Mouse (Mus musculus) naive thymus-derived CD4-positive, alpha-beta T cell, adult 2 months (primary cell): Measurements from ENCODE around the gene Lpar3.

Experiments used
- DNase-seq: peaks from one replicate; pipeline ENCODE4 v3.0.0-alpha.2; 2011; ENCODE audit warnings: low read depth

Gene Lpar3

DNA sequence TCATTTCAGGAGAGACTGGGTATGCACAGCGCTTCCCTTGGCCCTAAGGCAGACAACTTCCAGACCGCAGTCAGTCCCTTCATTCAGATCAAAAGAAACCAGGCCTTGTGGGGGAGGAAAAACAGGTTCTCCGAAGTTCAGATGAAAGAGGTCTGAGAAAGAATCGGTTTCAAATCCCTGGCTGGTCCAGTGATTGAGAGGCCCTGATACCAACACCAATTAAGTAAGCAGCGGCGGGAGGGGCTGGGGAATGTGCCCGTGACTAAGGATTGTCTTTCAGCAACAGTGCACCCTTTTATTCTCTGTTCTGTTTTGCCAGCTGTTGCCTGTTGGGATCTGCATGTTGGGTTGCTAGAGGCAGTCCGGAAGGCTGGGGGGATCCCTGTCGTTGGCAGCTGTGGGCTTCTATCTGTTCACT is 90.4 kb downstream of the Lpar3 start:
- DNase-seq: no peak

DNA sequence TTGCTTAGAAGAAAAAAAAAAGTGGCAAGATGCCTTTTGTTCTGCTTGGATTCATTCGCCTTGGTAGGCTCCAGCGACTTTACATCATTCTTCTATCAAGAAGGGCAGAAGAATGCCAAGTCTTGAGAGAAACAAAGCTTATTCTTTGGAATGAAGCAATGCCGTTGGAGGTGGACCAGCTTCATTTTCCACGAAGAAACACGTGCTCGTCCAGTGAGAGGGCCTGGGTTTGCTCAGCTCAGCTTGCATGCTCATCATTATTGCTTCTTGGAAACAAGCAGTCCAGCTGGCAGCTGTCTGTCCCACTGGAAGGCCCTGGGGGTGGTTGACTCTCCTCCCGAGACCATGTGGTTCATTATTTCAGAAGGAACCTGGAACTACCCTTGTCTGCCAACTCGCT is 94.7 kb downstream of the Lpar3 start:
- no peak for DNase-seq

DNA sequence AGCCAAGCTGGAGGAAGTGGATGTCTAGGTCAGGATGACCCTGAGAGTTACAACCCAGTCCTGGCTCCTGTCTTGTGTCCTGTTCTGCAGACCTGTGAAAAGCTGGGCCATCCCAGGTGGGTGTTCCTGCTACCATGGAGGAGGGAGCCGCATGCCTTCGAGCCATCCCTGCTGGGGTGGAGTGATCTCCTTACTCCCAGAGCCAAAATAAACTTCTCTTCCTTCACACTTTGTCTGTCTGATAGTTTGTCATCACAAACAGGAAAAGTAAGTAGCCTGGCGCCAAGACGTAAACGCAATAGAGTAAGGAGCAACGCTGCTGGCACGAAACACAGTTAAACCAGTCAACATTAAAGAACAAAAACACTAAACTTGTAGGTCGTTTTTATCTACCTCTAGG is 95.5 kb downstream of the Lpar3 start:
- no peak for DNase-seq

DNA sequence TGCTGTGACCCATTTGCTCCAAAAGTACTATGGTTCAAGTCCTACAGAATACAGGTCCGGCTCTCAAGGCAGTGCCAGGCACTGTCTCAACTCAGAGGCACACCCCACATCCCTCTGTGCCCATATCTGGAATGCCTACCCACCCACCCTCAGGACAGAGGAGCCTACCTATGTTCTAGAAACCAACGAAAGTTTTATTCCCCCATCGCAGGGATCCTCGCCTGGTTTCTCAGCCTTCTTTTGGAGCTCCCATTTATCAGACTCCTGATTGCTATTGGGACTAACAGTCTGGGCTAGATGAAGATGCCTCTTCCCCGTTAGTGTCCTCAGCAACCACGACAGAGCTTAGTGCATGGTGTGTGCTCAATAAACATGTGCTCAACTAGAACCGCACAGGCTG is 96.6 kb downstream of the Lpar3 start:
- no peak for DNase-seq

DNA sequence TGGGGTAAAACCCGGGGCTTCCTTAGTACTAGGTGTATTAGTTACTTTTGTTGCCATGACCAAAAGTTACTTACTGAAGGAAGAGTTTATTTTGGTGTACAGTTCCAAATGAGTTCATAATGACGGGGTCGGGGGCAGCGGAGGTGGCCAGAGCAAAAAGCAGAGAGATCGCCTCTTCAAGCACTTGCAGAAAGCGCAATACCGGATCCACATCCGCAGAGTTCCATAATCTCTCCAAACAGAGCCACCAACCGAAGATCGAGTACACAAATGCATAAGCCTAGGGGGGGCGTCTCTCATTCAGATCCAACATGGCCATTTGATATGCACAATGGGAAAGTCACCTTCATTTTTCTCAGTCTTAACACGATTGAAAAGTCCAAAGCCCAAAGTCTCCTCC is 97.1 kb downstream of the Lpar3 start:
- DNase-seq: no peak

DNA sequence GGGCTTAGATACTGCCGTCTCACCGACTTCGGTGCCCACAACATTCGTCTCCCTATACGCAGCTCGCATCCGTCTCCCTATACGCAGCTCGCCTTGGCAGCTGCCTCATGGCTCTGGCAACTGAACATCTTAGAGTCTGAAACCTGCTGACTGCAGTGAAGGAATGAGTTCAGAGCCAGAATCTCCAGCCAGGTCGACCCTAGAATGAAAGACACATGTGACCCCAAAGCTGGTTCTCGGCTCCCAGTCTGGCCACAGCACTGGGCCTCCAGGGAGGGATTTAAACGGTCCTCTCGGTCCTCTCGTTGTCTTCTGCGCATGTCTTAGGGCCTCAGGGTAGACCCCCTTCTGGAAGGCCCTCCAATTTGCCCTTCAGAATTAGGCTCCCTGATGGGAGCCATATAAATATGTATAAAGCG is 97.8 kb downstream of the Lpar3 start:
- no peak for DNase-seq

DNA sequence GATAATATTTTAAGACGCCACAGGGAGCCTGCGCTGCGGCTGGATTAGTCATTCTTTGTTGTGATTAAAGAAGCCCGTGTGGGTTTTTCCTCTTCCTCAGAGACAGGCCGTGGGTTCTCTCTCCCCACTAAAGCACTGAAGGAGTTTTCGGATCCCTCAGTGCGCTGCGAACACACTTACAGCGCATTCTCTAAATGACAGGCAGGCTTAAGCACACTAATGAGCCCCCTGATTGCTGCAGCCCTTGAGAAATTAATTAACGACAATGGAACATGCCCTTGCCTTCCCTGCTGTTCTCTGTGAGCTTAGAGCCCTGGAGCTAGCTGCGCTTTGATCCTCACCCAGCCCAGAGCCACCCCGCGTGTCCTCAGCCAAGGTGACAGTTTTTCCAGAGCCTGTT is 98.2 kb downstream of the Lpar3 start:
- DNase-seq: no peak

DNA sequence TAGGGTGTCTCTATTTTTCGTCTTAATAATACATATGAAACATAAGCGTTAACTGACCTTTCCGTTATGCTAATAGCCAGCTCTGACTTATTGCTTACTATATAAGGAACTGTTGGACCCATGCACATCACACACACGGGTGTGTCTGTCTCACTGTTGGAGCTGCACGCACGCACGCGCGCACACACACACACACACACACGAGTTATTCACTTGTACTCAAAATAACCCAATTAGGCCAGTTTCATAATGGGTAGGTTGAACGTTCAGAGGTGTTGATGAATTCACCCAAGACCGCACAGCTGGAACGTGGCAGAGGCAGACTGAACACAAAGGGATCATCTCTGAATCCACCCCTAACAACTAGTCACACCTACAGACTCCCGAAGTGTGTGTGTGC is 98.7 kb downstream of the Lpar3 start:
- DNase-seq: no peak

DNA sequence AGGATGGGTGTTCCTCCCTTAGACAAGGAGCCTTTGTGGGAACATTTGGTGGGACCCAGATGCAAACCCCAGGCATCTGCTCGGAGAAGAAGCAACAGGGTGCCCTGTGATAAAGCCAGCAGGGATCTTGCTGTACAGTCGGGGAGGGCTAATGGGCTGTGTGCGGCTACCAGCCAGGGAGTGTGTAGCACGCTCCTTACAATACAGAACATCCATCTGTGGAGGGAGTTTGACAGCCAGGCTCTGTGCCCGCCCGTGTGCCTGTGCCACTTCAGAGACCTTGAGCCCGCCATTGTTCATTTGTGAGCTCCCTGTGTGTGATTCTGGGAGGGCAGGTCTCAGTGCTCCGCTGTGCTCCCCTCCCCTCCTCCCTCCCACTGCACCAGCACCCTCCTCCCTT is 104.2 kb downstream of the Lpar3 start:
- no peak for DNase-seq

DNA sequence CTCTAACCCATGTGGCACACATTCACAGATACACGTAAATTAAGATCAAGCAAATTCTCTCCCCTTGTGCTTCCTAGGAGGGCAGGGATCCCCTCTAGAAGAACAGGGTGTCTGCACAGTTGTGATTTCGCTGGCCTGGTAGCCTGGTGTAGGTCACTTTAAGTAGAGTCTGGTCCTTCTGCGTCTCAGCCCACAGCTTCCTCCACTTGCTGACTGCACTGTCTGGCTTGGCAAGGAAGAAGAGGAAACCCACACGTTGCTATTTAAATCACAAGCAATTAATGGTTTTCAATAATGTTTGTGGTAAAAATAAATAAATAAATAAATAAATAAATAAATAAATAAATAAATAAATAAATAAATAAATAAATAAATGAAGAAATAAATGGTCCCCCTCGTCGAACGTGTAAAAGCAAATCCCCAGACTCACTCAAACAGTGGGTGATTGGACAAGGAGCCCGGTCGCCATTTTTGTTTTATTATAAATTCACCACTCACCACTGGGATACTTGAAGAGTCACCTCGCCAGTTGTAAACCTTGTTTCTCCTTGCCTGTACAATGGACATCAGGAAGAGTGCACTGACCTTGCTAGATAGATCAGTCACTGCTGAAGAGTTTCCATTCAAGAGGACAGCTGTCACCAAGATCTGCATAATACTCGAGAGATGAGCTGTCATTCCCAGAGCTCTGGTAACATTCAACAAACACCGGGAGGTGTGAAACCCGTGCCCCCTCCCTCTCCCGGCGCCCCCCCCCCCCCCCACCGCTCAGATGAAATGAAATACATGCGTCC is 106.2 kb downstream of the Lpar3 start:
- peak; percentile 8 for DNase-seq

DNA sequence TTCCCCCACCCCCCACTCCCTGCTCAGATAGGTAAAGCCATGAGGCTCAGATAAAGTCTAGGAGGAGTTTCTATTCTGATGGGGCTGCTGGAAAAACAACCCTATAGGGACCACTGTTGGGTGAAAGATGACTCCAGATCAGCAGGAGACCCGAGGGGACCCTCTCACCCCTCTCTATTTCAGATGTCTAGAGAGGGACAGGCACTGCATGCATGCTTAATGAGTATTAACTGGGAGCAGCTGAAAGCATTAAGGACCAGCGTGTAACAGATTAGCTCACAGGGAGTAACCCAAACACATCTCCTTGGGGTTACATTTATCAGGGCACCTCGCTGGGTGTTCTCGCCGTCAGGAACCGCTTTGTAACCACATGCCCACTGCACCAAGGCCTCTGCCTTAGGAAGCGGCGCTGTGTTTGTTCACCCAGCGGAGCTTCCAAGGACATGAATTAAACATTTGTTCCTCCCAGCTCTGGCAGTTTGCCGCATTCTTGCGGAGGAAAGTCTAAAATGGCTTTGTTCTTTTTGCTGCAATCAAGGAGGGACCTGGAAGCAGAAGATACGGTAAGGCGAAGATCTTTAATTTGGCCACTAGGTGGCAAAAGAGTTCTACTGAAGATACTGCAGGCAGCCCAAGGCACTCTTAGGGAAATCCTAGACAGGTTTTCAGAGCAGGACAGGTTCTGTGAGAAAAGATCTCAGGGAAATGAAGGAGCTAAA is 106.9 kb downstream of the Lpar3 start:
- DNase-seq: peak; percentile 86

DNA sequence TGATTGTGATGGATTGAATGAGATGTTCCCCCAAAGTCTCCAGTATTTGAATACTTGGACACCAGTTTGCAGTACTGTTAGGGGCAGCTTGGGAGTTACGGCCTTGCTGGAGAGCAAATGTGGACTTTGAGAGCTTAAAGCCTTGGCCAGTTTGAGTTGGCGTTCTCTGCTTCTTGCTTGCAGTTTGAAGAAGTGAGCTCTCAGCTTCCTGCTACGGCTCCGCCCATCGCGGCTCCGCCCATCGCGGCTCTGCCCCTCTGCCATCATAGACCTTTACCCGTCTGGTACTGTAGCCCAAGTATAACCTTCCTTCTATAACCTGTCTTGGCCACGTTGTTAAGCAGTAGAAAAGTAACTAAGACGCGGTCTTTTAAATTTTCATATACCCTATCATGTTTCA is 108.0 kb downstream of the Lpar3 start:
- DNase-seq: peak; percentile 71

DNA sequence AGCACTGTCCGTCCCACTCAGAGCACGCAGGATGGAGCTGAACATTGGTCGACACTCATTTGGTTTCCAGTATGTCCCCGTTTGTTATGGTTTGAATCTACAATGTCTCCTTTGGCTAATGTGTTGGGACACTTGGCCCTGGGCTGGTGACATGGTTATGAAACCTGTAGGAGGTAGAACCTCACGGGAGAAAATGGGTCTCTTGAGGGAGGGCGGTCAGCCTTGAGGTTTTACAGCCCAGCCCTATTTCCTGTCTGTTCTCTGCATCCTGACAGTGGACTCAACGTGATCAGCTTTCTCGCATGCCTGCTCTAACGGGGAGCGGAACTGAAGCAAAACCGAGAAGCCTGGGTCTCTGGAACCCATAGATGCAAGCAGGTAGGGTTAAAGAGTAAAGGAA is 111.1 kb downstream of the Lpar3 start:
- no peak for DNase-seq

DNA sequence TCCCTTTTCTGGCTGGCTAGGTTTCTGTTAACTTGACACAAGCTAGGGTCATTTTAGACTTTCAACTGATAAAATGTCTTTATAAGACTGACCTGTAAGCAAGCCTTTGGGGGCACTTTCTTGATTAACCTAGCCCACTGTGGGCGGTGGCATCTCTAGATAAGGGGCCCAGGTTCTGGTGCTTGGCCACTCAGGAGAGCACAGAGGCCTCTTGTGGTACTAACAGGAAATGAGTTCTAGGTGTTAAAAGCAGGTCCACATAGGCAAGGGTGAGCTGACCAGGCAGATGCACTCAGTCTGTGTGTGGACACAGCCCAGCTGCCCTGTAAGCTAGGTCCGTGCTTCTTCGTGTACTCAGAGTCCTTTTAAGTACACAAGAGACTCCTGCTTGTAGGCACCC is 112.5 kb downstream of the Lpar3 start:
- no peak for DNase-seq

DNA sequence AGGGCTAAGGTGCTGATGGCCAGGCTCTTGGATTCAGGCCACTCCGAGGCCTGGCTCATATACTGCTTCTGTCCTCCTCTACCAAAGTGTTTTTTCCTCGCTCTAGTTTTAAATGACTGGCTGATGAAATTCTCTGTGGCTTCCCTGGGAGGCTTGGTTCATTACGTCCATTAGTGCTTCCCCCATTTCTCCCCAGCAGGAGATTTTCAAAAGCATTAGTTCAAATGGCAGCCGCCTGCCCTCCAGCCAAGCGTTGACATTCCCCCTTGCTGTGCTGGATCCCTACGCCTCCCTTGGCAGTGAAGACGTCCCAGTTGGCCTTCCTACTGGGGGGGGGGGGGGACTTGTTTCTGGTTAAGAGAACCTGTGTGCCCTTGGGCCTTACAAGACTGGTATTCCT is 113.3 kb downstream of the Lpar3 start:
- no peak for DNase-seq
